Mouse (Mus musculus): Measurements from ENCODE around the gene Ank. TPM values are rescaled to one million over a fixed set of nuclear protein-coding genes. Genes with fewer than 3 reads are reported as not detected.

The Ank gene
- total RNA-seq, 2 experiments from 2014 or later: 168 to 173 TPM

GRCm38 (mm10) chr15:27533036-27533435 lies 66.6 kb downstream of the Ank start:
- DNase-seq (ENCODE audit: low spot score in 2 of 2): no peak

- DNase-seq (ENCODE audit: low spot score in 2 of 2): no peak
Measured at GRCm38 (mm10) chr15:27535681-27536080, 69.2 kb downstream of the Ank start.

- no peak for DNase-seq (ENCODE audit: low spot score in 2 of 2)
Measured at GRCm38 (mm10) chr15:27536186-27536585, 69.7 kb downstream of the Ank start.

DNA sequence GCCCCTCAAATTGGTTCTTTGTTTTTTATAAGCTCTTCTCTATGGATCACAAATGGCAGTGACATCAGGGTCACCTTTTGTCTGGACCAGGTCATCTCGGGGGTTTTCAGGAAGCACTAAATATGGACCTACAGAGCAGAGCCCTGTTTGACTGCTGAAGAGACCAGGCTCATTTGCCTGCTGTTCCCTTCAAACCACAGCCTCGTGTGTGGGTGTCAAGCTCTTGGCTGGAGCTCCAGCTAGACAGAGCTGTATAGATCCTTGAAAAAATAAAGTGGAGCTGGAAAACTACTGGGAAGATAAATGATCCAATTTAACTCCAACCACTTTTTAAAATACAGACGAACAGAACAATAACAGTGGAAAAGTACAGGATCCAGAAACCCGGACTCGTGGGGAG lies 70.3 kb downstream of the Ank start:
- peak; percentile 61 to 82 for DNase-seq (ENCODE audit: low spot score in 2 of 2)

DNA sequence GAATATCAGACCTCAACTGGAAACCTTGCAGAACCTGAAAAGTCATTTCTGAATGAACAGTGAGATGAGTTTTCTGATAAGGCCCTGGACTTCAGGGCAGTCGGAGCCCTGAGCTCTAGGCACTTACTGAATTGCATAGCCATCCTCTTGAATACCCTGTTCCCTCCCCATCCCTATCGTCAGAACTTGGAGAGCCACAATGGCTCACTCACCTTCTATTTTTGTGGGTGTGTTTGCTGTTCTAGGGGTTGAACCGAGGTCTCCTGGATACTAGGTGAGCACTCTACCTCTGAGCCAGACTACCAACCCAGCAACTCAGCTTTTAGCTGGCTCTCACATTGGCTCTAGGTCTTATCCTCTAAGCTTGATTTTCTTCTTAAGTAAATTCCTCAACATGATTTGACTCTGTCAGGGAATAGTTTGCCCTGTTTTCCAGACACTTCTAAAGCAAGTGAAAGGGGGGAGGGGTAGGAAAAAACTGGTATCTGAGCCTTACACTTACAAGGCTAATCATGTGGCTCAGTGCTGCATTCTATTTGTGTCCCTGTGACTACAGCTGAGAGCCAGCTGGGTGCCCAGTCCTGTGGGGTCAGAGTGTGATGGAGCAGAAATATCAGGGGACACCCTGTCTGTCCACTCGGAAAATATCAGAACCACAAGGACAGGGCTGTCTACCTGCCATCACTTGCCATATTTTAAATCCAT lies 71.2 kb downstream of the Ank start:
- no peak for DNase-seq (ENCODE audit: low spot score in 2 of 2)

DNA sequence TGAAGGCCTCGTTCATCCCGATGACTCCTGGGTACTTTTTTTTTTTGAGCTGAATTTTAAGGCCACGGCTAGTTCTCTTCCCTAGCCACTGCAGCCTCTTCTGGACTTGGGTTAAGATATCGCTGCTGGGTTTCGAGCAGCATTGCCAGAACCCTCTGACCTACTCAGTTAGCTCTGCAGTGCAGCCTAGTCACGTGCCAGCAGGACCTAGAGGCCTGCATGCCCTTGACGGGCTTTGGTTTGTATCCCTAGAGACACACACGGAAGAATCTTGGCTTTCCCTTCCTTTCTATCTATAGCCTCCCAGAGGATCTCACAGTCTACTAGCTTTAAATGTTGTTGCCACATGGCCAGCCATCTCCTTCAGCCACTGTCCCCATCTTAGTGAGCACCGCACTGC lies 73.3 kb downstream of the Ank start:
- DNase-seq (ENCODE audit: low spot score in 2 of 2): no peak

DNA sequence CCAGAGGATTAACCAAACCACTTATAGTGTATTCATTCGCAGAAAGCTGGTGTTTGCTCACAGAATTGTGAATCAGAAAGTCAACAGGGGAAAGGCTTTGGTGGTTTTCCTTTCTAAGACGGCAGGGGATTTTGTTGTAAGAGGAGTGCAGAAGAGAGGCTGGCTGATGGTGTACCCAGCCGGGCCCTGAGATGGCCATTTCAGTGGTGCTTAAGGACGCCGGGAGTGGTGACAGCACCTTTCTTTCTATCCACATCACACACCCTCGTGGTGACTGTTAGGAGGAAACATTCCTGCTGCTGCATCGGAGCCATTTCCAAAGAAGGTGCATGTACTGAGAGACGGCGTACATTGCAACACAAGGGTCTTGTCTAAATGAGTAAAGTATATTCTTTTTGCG lies 78.7 kb downstream of the Ank start:
- DNase-seq (ENCODE audit: low spot score in 2 of 2): no peak

GRCm38 (mm10) chr15:27548110-27548509 lies 81.6 kb downstream of the Ank start:
- no peak for DNase-seq (ENCODE audit: low spot score in 2 of 2)

DNA sequence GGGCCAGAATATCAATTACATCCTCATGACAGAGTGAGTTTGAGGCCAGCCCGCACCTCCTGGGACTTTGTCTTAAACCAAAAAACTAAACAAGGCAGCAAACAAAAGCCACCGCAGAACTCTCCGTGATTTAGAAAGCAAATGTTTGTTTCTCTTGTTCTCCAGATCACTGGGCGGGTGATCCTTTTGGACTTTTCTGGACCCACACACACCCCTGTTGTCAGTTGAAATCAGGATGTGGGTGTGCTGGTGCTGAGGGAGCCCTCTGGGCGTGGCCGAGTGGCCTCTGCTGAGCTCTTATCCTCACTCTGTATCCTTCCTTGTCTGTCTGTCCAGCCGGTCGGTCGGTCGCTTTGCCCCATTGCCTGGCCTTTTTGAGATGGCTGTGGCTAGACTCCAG lies 82.6 kb downstream of the Ank start:
- no peak for DNase-seq (ENCODE audit: low spot score in 2 of 2)

DNA sequence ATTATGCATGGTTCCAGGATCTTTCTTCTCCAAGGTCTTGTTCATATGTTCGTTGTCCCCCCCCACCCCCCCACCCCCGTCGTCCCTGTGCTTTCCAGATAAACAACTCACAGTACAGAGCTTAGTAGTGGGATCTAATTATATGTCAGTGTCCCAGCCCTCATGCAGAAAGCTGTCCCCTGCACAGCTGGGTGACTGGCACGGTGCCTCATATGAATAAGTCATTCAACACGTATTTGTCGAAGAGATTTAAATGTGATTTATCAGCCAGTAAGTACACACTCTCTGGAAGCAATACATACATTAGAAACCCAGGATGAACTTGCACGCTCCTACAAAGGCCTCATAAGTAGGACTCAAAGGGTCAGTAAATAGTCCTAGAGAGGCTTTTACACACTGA lies 83.4 kb downstream of the Ank start:
- DNase-seq (ENCODE audit: low spot score in 2 of 2): no peak

- DNase-seq (ENCODE audit: low spot score in 2 of 2): no peak
Measured at GRCm38 (mm10) chr15:27550358-27550992, 84.0 kb downstream of the Ank start.

DNA sequence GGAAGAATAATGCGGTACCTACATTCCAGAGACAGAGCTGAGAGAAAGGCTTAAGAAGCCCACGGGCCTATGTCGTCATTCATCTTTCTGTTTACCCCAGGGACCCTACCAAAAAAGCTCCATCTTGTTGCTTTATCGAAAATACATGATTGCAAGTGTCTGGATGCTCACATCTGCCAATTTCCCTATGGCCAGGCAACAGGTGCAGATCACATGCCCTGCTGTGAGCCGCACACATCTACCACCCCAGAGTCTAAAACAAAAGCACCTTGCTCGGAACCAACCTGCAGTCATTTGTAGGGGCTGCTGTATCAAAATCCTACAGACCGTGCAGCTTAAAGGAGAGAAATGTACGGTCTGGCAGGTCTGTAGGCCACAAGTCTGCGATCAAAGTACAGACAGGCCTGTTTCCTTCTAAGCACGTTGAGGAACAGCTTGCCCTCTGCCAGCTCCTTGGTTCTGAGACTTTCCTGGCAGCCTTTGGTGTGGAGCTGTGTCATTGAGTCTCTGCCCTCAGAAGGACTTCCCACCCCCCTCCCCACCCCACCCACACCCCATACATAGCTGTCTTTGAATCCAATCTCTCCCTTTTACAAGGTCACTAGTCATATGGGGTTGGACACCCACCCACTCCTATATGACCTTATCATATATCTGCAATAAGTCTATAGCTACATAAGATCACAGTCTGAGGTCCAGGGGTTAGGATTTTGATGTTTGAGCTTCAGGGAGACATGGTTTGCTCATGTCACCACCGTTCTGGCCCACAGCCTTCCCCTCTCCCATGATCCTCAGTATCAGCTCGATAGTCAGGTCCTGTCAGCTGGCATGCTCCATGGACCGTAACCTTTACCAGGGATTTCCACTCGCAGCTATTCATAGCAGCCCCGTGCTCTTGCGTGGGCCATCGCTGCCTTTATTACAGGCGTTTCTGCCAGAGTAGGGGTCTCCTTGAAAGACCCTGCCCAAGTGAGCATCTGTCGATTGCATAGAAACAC lies 84.9 kb downstream of the Ank start:
- DNase-seq (ENCODE audit: low spot score in 2 of 2): no peak

DNA sequence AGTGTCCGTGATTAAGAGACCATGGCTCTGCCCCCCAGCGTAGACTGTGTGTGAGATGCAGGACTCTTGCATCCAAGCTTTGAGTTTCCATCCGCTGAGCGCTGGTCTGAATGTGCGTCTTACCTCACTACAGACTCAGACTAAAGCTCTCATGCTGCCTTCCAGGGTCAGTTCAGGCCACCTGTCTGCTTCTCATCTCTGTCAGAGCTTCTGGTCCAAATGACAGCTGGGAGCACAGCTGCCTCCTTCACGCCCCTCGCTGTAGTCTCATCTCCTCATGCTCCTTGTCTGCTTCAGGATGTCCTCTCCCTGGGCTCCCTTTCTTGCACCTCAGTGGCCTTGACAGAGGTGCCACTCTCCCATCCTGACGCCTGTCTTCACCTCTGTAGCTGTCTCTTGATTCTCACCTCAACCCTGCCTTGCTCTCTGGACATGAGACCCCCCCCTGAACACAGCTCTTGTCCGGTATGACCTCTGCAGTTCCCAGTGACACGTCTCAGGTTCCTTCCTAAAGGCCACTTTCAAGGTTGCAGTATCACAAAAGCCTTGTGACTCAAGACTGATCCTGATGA lies 85.7 kb downstream of the Ank start:
- DNase-seq (ENCODE audit: low spot score in 2 of 2): no peak

DNA sequence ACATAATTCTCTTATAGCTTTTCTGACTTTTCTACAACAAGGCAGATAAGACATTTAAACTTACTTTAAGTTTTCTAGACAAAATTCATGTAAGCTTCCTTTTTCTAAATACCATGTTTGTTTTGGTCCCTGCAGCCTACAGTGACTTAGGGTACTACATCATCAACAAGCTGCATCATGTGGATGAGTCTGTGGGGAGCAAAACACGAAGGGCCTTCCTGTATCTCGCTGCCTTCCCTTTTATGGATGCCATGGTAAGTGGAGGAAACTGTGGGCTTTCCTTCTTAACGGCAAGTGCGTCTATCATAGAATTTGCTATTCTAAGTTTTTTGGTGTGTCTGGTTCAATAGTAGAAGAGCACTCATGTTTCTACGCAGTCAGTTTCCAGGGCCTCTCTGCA lies 87.1 kb downstream of the Ank start:
- DNase-seq (ENCODE audit: low spot score in 2 of 2): no peak

DNA sequence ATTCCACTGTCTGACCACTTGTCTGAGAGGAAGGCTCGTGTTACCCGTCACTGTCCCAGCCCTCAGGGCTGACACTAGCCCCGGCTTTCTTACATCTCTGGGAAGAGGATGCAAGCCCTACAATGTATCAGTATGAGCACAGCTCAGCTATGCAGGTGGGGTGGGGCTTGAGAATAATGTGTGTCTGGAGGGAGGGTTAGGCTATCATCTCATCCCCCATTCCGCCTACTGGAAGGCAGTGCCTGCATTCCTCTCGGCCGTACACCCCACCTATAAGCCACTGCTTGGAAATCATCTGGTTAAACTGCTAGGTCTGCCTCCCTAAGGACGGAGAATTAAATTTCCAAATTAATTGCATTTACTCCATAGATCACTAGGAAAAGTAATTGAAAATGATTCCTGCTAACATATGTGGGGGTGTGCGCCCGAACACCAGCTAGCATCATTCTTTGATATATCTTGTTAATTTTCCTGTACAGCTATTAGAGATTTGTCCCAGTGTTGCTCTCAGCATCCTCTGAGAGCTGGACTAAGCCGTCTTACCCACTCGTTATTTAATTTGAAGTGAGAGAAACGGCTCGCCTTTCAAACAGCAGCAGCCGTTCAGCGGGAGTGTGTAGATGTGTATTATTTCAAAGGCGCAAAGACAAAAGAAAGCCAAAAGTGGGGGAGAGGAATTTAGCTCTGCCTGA lies 92.1 kb downstream of the Ank start:
- no peak for DNase-seq (ENCODE audit: low spot score in 2 of 2)

DNA sequence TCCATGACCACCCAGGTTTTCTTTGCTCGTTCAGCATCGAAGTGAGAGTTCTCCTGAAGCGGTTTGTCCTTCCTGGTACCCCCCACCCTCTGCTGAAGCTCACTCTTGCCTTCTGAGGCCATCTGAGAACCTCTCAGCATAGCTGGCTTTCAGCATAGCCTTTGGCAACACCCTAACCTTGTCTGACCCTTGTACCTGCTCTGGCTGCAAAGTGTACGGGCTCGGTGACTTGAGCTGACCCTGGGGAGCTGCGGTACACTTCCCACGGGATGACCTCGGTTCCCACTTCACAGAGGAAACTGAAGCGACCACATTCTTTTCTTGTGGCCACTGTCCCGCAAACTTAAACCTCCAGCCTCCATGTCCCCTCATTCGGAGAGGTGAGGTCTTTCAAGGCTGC lies 93.8 kb downstream of the Ank start:
- DNase-seq (ENCODE audit: low spot score in 2 of 2): no peak

DNA sequence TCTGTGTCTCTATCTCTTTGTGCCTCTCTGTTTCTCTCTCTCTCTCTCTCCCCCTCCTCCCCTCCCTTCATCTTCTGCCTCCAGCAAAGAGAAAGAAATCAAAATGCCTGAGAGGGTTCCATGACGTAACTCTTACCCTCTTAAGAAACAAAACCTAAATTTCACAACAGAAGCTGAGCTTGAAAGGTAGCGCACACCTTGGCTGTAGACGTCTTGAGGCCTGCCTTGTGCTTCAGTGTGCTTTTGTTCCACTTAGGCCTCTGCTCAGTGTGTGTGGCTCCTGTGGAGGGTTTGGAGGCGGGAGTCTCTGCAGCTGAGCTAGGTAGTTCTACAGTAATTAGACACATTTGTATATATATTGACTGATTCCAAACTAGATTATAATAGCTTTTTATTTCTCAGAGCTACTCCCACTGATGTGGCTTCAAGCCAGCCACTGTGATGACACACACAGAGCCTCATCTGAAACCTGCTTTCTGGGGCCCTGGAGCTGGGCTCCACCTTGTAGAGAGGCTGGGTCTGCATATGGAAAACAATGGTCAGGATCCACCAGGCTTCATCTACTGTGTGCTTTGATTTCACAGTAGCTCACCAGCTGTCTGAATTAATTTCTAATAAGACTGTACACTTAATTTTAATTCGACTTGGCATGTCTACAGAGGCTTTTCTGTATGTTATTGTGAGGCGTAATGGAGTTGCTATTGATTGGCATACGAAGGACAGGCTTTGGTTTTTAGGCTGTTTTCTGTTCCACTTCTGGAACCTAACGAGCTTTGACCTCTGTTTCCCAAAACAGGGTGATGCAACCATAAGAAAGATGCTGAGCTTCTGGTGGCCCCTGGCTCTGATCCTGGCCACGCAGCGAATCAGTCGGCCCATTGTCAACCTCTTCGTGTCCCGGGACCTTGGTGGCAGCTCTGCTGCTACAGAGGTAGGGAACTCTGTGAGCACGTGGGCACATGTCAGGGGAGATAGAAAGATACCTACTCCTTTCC lies 97.9 kb downstream of the Ank start:
- DNase-seq (ENCODE audit: low spot score in 2 of 2): peak; percentile 68 to 88

GRCm38 (mm10) chr15:27565626-27566185 lies 99.2 kb downstream of the Ank start:
- peak; percentile 58 to 70 for DNase-seq (ENCODE audit: low spot score in 2 of 2)

- DNase-seq (ENCODE audit: low spot score in 2 of 2): no peak
Measured at GRCm38 (mm10) chr15:27567356-27567755, 100.9 kb downstream of the Ank start.

Measured in layer of hippocampus, adult 18-20 months (tissue).